Comparison of ENCODE assay signal across 35 mouse cellular contexts in the genomic region with DNA sequence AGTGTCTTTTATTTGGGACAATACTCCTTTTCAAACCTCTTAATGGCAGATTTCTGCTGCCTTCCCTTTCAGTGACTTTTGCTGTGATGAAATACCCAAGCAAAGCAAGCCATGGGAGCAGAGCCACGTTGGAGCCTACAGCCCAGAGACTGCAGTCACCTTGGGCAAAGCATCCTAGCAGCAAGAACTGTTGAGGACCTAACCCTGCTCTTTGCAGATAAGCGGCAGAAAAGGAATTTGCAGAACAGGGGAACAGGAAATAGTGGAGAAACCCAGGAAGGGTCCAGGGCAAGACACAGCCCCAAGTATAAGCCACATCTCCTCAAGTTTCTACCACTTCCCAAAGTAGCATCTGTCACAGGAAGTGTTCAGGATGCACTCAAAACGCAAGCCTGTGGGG.
"Had no signal": no experiment of that assay in that cellular context is flagged by ENCODE, and none has a peak within 500 bp of the region (broad histone marks: within the 10 kb centered on the region; RNA-seq: fewer than 3 reads in every experiment).

No protein-coding gene starts in this region.

- H3K4me2 ChIP-seq: heart, embryonic 11.5 days; heart, embryonic 12.5 days; heart, embryonic 13.5 days; heart, embryonic 15.5 days; hindbrain, embryonic 12.5 days; hindbrain, embryonic 13.5 days; hindbrain, embryonic 14.5 days; hindbrain, embryonic 15.5 days; intestine, embryonic 15.5 days; kidney, embryonic 15.5 days had no signal

- H3K4me3 ChIP-seq: heart, embryonic 10.5 days; heart, embryonic 12.5 days; heart, embryonic 13.5 days; heart, embryonic 15.5 days; hindbrain, embryonic 10.5 days; hindbrain, embryonic 12.5 days; hindbrain, embryonic 13.5 days; hindbrain, embryonic 15.5 days; intestine, embryonic 15.5 days; kidney, embryonic 15.5 days; layer of hippocampus, adult 2 months had no signal

- ATAC-seq: hindbrain, embryonic 16.5 days; hindbrain, postnatal 0 days; inflammation-experienced regulatory T-cells, adult 6 months; intestine, embryonic 15.5 days; intestine, embryonic 16.5 days; intestine, postnatal 0 days had no signal

- H3K9ac ChIP-seq: heart, embryonic 12.5 days; heart, embryonic 13.5 days; heart, embryonic 15.5 days; hindbrain, embryonic 12.5 days; hindbrain, embryonic 13.5 days; hindbrain, embryonic 14.5 days; hindbrain, embryonic 15.5 days; intestine, embryonic 15.5 days; kidney, embryonic 15.5 days had no signal

- DNase-seq: heart, postnatal 10 days; heart, postnatal 14 days; heart, postnatal 36 days; heart, postnatal 4 days; kidney, adult 11 months; kidney, adult 18-20 months; kidney, adult 2 months; kidney, adult 8-10 months; kidney, adult 9 months; kidney, postnatal 10 days; kidney, postnatal 14 days; kidney, postnatal 25 days; kidney, postnatal 36 days; kidney, postnatal 4 days; layer of hippocampus, adult 9-11 months; layer of hippocampus, postnatal 36 days had no signal

- H3K9me3 ChIP-seq: heart, embryonic 10.5 days; heart, embryonic 12.5 days; heart, embryonic 13.5 days; heart, embryonic 15.5 days; hindbrain, embryonic 10.5 days; hindbrain, embryonic 12.5 days; hindbrain, embryonic 13.5 days; hindbrain, embryonic 15.5 days; intestine, embryonic 15.5 days; kidney, embryonic 15.5 days had no signal

- H3K36me3 ChIP-seq: heart, embryonic 10.5 days; heart, embryonic 12.5 days; heart, embryonic 13.5 days; heart, embryonic 15.5 days; hindbrain, embryonic 10.5 days; hindbrain, embryonic 12.5 days; hindbrain, embryonic 13.5 days; hindbrain, embryonic 15.5 days; intestine, embryonic 15.5 days; kidney, embryonic 15.5 days had no signal

- H3K27me3 ChIP-seq: heart, embryonic 12.5 days; heart, embryonic 13.5 days; hindbrain, embryonic 12.5 days; hindbrain, embryonic 13.5 days; hindbrain, embryonic 15.5 days; intestine, embryonic 15.5 days; kidney, embryonic 15.5 days had no signal

- H3K4me1 ChIP-seq: heart, embryonic 10.5 days; heart, embryonic 12.5 days; heart, embryonic 13.5 days; heart, embryonic 15.5 days; kidney, embryonic 15.5 days had no signal

- H3K27ac ChIP-seq: heart, embryonic 10.5 days; heart, embryonic 13.5 days; heart, embryonic 15.5 days; hindbrain, embryonic 10.5 days; hindbrain, embryonic 12.5 days; hindbrain, embryonic 13.5 days; hindbrain, embryonic 14.5 days; hindbrain, embryonic 15.5 days; hindbrain, postnatal 0 days; intestine, embryonic 15.5 days; kidney, embryonic 15.5 days; kidney, postnatal 0 days had no signal
